Mouse (Mus musculus) erythroblast, embryonic 14.5 days (primary cell): Measurements from ENCODE around the gene Eif1b.

Experiments used
- GATA1 ChIP-seq: IDR thresholded peaks from 2 replicates; pipeline ENCODE4 v1.6.1; 2012; ENCODE audit warnings: low read length, inconsistent platforms, mixed read lengths
- TAL1 ChIP-seq: IDR thresholded peaks from 3 replicates; pipeline ENCODE4 v1.6.1; 2012; ENCODE audit warnings: low read length, inconsistent platforms, mixed read lengths

GRCm38 (mm10) chr9:120527919-120528318 lies 35.9 kb downstream of the Eif1b start:
- no peak for TF ChIP-seq GATA1
- no peak for TF ChIP-seq TAL1
